Mouse (Mus musculus): ENCODE measurements around the gene Rbx1. TPM values are rescaled to one million over a fixed set of nuclear protein-coding genes. Genes with fewer than 3 reads are reported as not detected.

Rbx1 gene
- polyA plus RNA-seq, 2 experiments, result 233 to 532 TPM

GRCm38 (mm10) chr15:81425311-81425710 lies 40.8 kb upstream of the Rbx1 start:
- Histone ChIP-seq H3K36me3 (ENCODE audit: control insufficient read depth, insufficient read depth, low read length) (peaks cover 14% of the 10 kb centered on the region), H3K4me1 (ENCODE audit: control insufficient read depth, insufficient read depth, low read length) (no peaks in the 10 kb centered on the region), H3K4me3 (replicated peaks; ENCODE audit: low read length) (no peak overlapping the region), H3K9ac (ENCODE audit: low read depth, low read length, severe bottlenecking) (no peak overlapping the region), H3K4me2 (replicated peaks; ENCODE audit: low read depth, low read length, severe bottlenecking) (no peak overlapping the region), H3K27me3 (ENCODE audit: control insufficient read depth, insufficient read depth, low read length) (no peaks in the 10 kb centered on the region), H3K9me3 (ENCODE audit: control insufficient read depth, low read length) (no peaks in the 10 kb centered on the region), H3K27ac (replicated peaks; ENCODE audit: low read depth, low read length) (no peak overlapping the region)
- TF ChIP-seq POLR2A (IDR thresholded peaks at IDR 0.05; ENCODE audit: borderline replicate concordance, extremely low read depth, insufficient read depth, insufficient read length), result no peak
- DNase-seq (ENCODE audit: low spot score) (no peak), ATAC-seq (ENCODE audit: low FRiP score, low read depth) (no peak)
- 95% methylated on average over 3 of the region's 3 CpGs for WGBS

GRCm38 (mm10) chr15:81427947-81428346 lies 38.1 kb upstream of the Rbx1 start:
- WGBS, result 89% methylated on average over 2 of the region's 2 CpGs
- no peaks in the 10 kb centered on the region for H3K9me3 ChIP-seq (ENCODE audit: control insufficient read depth, low read length)
- peaks cover 31% of the 10 kb centered on the region for H3K36me3 ChIP-seq (ENCODE audit: control insufficient read depth, insufficient read depth, low read length)
- DNase-seq (ENCODE audit: low spot score), result no peak
- no peak overlapping the region for H3K27ac ChIP-seq (replicated peaks; ENCODE audit: low read depth, low read length)
- H3K27me3 ChIP-seq (ENCODE audit: control insufficient read depth, insufficient read depth, low read length), result no peaks in the 10 kb centered on the region
- no peaks in the 10 kb centered on the region for H3K4me1 ChIP-seq (ENCODE audit: control insufficient read depth, insufficient read depth, low read length)
- H3K4me3 ChIP-seq (replicated peaks; ENCODE audit: low read length), result no peak overlapping the region
- ATAC-seq (ENCODE audit: low FRiP score, low read depth), result no peak
- H3K4me2 ChIP-seq (replicated peaks; ENCODE audit: low read depth, low read length, severe bottlenecking), result no peak overlapping the region
- TF ChIP-seq POLR2A (IDR thresholded peaks at IDR 0.05; ENCODE audit: borderline replicate concordance, extremely low read depth, insufficient read depth, insufficient read length), result no peak
- H3K9ac ChIP-seq (ENCODE audit: low read depth, low read length, severe bottlenecking), result no peak overlapping the region

- Histone ChIP-seq H3K36me3 (ENCODE audit: control insufficient read depth, insufficient read depth, low read length) (peaks cover 31% of the 10 kb centered on the region), H3K9ac (ENCODE audit: low read depth, low read length, severe bottlenecking) (no peak overlapping the region), H3K27ac (replicated peaks; ENCODE audit: low read depth, low read length) (no peak overlapping the region), H3K4me1 (ENCODE audit: control insufficient read depth, insufficient read depth, low read length) (no peaks in the 10 kb centered on the region), H3K9me3 (ENCODE audit: control insufficient read depth, low read length) (no peaks in the 10 kb centered on the region), H3K4me3 (replicated peaks; ENCODE audit: low read length) (no peak overlapping the region), H3K27me3 (ENCODE audit: control insufficient read depth, insufficient read depth, low read length) (no peaks in the 10 kb centered on the region), H3K4me2 (replicated peaks; ENCODE audit: low read depth, low read length, severe bottlenecking) (no peak overlapping the region)
- WGBS, result 71% methylated on average over 1 of the region's 1 CpGs
- DNase-seq (ENCODE audit: low spot score) (no peak), ATAC-seq (ENCODE audit: low FRiP score, low read depth) (no peak)
- TF ChIP-seq POLR2A (IDR thresholded peaks at IDR 0.05; ENCODE audit: borderline replicate concordance, extremely low read depth, insufficient read depth, insufficient read length), result no peak
Measured at GRCm38 (mm10) chr15:81431195-81431594, 34.9 kb upstream of the Rbx1 start.

DNA sequence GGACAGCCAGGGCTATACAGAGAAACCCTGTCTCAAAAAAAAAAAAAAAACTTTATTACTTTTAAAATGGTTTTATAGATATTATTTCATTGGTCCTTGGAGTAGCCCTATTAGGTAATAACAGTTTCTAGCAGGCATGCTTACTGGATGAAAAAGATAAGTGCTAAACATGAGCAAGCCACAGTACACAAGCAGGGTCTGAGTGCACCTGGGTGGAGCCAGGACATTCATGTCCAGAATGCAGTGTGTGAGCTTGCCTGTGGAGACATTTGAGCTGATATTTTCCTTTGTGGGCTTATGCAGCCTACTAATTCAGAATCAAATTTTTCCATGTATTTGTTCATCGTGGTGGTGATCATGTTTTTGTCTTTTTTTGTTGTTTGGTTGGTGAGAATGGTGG lies 27.8 kb upstream of the Rbx1 start:
- no peak for ATAC-seq (ENCODE audit: low FRiP score, low read depth)
- Histone ChIP-seq H3K27ac (replicated peaks; ENCODE audit: low read depth, low read length) (no peak overlapping the region), H3K9me3 (ENCODE audit: control insufficient read depth, low read length) (no peaks in the 10 kb centered on the region), H3K9ac (ENCODE audit: low read depth, low read length, severe bottlenecking) (no peak overlapping the region), H3K36me3 (ENCODE audit: control insufficient read depth, insufficient read depth, low read length) (peaks cover 16% of the 10 kb centered on the region), H3K27me3 (ENCODE audit: control insufficient read depth, insufficient read depth, low read length) (no peaks in the 10 kb centered on the region), H3K4me2 (replicated peaks; ENCODE audit: low read depth, low read length, severe bottlenecking) (no peak overlapping the region), H3K4me3 (replicated peaks; ENCODE audit: low read length) (no peak overlapping the region), H3K4me1 (ENCODE audit: control insufficient read depth, insufficient read depth, low read length) (no peaks in the 10 kb centered on the region)
- DNase-seq (ENCODE audit: low spot score), result no peak
- WGBS, result 85% methylated on average over 1 of the region's 1 CpGs
- no peak for TF ChIP-seq POLR2A (IDR thresholded peaks at IDR 0.05; ENCODE audit: borderline replicate concordance, extremely low read depth, insufficient read depth, insufficient read length)

- Histone ChIP-seq H3K27me3 (ENCODE audit: control insufficient read depth, insufficient read depth, low read length) (no peaks in the 10 kb centered on the region), H3K27ac (replicated peaks; ENCODE audit: low read depth, low read length) (no peak overlapping the region), H3K4me1 (ENCODE audit: control insufficient read depth, insufficient read depth, low read length) (no peaks in the 10 kb centered on the region), H3K9me3 (ENCODE audit: control insufficient read depth, low read length) (no peaks in the 10 kb centered on the region), H3K36me3 (ENCODE audit: control insufficient read depth, insufficient read depth, low read length) (peaks cover 16% of the 10 kb centered on the region), H3K4me3 (replicated peaks; ENCODE audit: low read length) (no peak overlapping the region), H3K4me2 (replicated peaks; ENCODE audit: low read depth, low read length, severe bottlenecking) (no peak overlapping the region), H3K9ac (ENCODE audit: low read depth, low read length, severe bottlenecking) (no peak overlapping the region)
- no peak for TF ChIP-seq POLR2A (IDR thresholded peaks at IDR 0.05; ENCODE audit: borderline replicate concordance, extremely low read depth, insufficient read depth, insufficient read length)
- DNase-seq (ENCODE audit: low spot score) (no peak), ATAC-seq (ENCODE audit: low FRiP score, low read depth) (no peak)
Measured at GRCm38 (mm10) chr15:81439236-81439635, 26.9 kb upstream of the Rbx1 start.

GRCm38 (mm10) chr15:81448463-81448862 lies 17.6 kb upstream of the Rbx1 start:
- H3K4me1 ChIP-seq (ENCODE audit: control insufficient read depth, insufficient read depth, low read length), result no peaks in the 10 kb centered on the region
- H3K27ac ChIP-seq (replicated peaks; ENCODE audit: low read depth, low read length), result no peak overlapping the region
- DNase-seq (ENCODE audit: low spot score) (peak; percentile 93), ATAC-seq (ENCODE audit: low FRiP score, low read depth) (peak; percentile 65)
- no peak for TF ChIP-seq POLR2A (IDR thresholded peaks at IDR 0.05; ENCODE audit: borderline replicate concordance, extremely low read depth, insufficient read depth, insufficient read length)
- 47% methylated on average over 3 of the region's 3 CpGs for WGBS
- no peaks in the 10 kb centered on the region for H3K9me3 ChIP-seq (ENCODE audit: control insufficient read depth, low read length)
- no peaks in the 10 kb centered on the region for H3K27me3 ChIP-seq (ENCODE audit: control insufficient read depth, insufficient read depth, low read length)
- H3K4me2 ChIP-seq (replicated peaks; ENCODE audit: low read depth, low read length, severe bottlenecking), result no peak overlapping the region
- no peak overlapping the region for H3K9ac ChIP-seq (ENCODE audit: low read depth, low read length, severe bottlenecking)
- H3K36me3 ChIP-seq (ENCODE audit: control insufficient read depth, insufficient read depth, low read length), result peaks cover 31% of the 10 kb centered on the region
- H3K4me3 ChIP-seq (replicated peaks; ENCODE audit: low read length), result no peak overlapping the region
